Mouse (Mus musculus): ENCODE results near the gene Slc7a12.

Slc7a12 gene

GRCm38 (mm10) chr3:14480397-14480796 is at the start of gene Slc7a12:
Slc7a12 (plus strand) TSS chr3:14480697.
- no peak for DNase-seq

- DNase-seq, result no peak
These were observed 48.1 kb upstream of the Slc7a12 start for GRCm38 (mm10) chr3:14432381-14432780.

- DNase-seq, result no peak
These were observed 34.5 kb upstream of the Slc7a12 start for GRCm38 (mm10) chr3:14446015-14446414.

GRCm38 (mm10) chr3:14446691-14447090 is 33.8 kb upstream of the Slc7a12 start:
- DNase-seq, result no peak
